Mouse (Mus musculus): ENCODE results near the gene Slc6a4.

DNA sequence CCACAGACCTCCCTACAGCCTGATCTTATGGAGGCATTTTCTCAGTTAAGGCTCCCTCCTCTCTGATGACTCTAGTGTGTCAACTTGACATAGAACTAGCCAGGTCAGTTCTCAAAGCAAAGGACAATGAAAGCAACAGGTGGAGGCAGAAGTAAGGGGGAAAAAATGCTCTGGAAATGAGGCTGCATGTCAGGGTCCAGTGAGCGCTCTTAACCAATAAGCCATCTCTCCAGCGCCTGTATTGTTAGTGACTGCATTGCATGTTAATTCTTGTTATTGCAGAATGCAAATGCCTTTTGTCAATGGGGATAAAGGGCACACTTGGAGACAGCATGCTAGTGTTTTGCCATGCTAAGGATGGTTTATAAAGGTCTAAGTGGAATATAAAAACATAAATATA, 44.4 kb downstream of the Slc6a4 start:
- no peak for TF ChIP-seq TAL1 (IDR thresholded peaks at IDR 0.05; ENCODE audit: low read length)
- TF ChIP-seq GATA1 (IDR thresholded peaks at IDR 0.05; ENCODE audit: low read length) = no peak

All from erythroblast, embryonic 14.5 days (primary cell).